Mouse (Mus musculus) liver, embryonic 14.5 days (tissue): ENCODE measurements around the gene Mctp1. TPM values are rescaled to one million over a fixed set of nuclear protein-coding genes. Genes with fewer than 3 reads are reported as not detected.

Experiments
- ATAC-seq: fragments of 200-750 bp; cut with Nextera tagmentation; 2 replicates; pipeline ENCODE4 v1.8.0; 2017; ENCODE audit warnings: moderate number of reproducible peaks, mild to moderate bottlenecking, moderate library complexity; ENCODE audit not compliant: insufficient read depth
- DNase-seq, 3 experiments: peaks; one replicate each; pipeline ENCODE4 v3.0.0-alpha.2; 2012 to 2013; ENCODE audit warnings: low read depth in 3 of 3, low spot score in 3 of 3
- H3K27ac ChIP-seq: fragments of 300-500 bp; sonication (generic); 2 replicates; pipeline ENCODE4 v1.5.1; 2014; ENCODE audit warnings: moderate library complexity, mild to moderate bottlenecking, control low read depth, inconsistent platforms
- H3K27me3 ChIP-seq: fragments of 300-500 bp; sonication (generic); 2 replicates; pipeline ENCODE4 v1.6.1; 2014; ENCODE audit warnings: mild to moderate bottlenecking, low read length, moderate library complexity; ENCODE audit not compliant: control insufficient read depth, insufficient read depth
- H3K36me3 ChIP-seq: fragments of 300-500 bp; sonication (generic); replicated peaks from 2 replicates; pipeline ENCODE4 v1.6.1; 2014; ENCODE audit warnings: low read depth; ENCODE audit not compliant: control insufficient read depth, insufficient read depth
- H3K4me1 ChIP-seq, 2 experiments: fragments of 200-500 bp in 1 of 2; fragments of 300-500 bp in 1 of 2; sonication (generic) in 1 of 2; replicated peaks; 2 replicates each; pipeline ENCODE4 v1.6.1; 2012 to 2014; ENCODE audit warnings: antibody characterized with exemption in 1 of 2, inconsistent platforms in 1 of 2, low read length in 1 of 2; ENCODE audit not compliant: control insufficient read depth in 2 of 2, insufficient read depth in 2 of 2
- H3K4me2 ChIP-seq: fragments of 300-500 bp; sonication (generic); 2 replicates; pipeline ENCODE4 v1.6.1; 2014; ENCODE audit warnings: low read depth, mild to moderate bottlenecking, control low read depth, moderate library complexity
- H3K4me3 ChIP-seq, 2 experiments: fragments of 200-500 bp in 1 of 2; fragments of 300-500 bp in 1 of 2; sonication (generic) in 1 of 2; 2 replicates each; pipeline ENCODE4 v1.5.1; 2012 to 2014; ENCODE audit warnings: low read depth in 2 of 2, low read length in 2 of 2, mild to moderate bottlenecking in 2 of 2, control low read depth in 1 of 2, inconsistent platforms in 1 of 2, moderate library complexity in 1 of 2; ENCODE audit not compliant: insufficient read depth in 1 of 2
- H3K9ac ChIP-seq: fragments of 300-500 bp; sonication (generic); replicated peaks from 2 replicates; pipeline ENCODE4 v1.6.1; 2014; ENCODE audit warnings: mild to moderate bottlenecking, control low read depth, moderate library complexity
- H3K9me3 ChIP-seq: fragments of 300-500 bp; sonication (generic); 2 replicates; pipeline ENCODE4 v1.6.1; 2016; ENCODE audit warnings: low read length, mixed read lengths; ENCODE audit not compliant: control insufficient read depth
- CTCF ChIP-seq: IDR thresholded peaks from 2 replicates; pipeline ENCODE4 v1.5.1; 2016; ENCODE audit warnings: antibody characterized with exemption, low read depth, control low read depth
- EP300 ChIP-seq: IDR thresholded peaks from 2 replicates; pipeline ENCODE4 v1.6.1; 2016; ENCODE audit warnings: antibody characterized with exemption, low read depth
- WGBS: fragments of 180-500 bp; shearing (Covaris S2); extraction: QIAGEN DNeasy Blood & Tissue Kit; methylation state at CpG from one replicate; pipeline ENCODE4 v1.1.7; 2014; ENCODE audit not compliant: insufficient replicate concordance; 5-methylcytosine and 5-hydroxymethylcytosine counted together
- polyA plus RNA-seq, 2 experiments: library from polyadenylated mRNA; depleted of rRNA in 1 of 2; stranded (reverse) in 1 of 2; unstranded in 1 of 2; fragments of >200 nt; fragmentation: Nextera tagmentation in 1 of 2; extraction: Ambion mirVana in 1 of 2; gene quantifications; 2 replicates each; pipeline versions ENCODE4 v1.2.1 to v1.2.3; 2012 to 2014

Mctp1 gene
- polyA plus RNA-seq, 2 experiments, result 0.50 to 0.99 TPM

GRCm38 (mm10) chr13:76850412-76851054 is 466.2 kb downstream of the Mctp1 start:
- DNase-seq (no peak), ATAC-seq (no peak)
- WGBS, result 49% methylated on average over 7 of the region's 7 CpGs
- no peak overlapping the region for H3K27ac ChIP-seq
- H3K27me3 ChIP-seq, result no peaks in the 10 kb centered on the region
- TF ChIP-seq CTCF, result no peak
- TF ChIP-seq EP300, result no peak
- H3K9ac ChIP-seq, result no peak overlapping the region
- no peak overlapping the region for H3K4me2 ChIP-seq
- no peaks in the 10 kb centered on the region for H3K4me1 ChIP-seq
- H3K36me3 ChIP-seq, result no peaks in the 10 kb centered on the region
- no peak overlapping the region for H3K4me3 ChIP-seq
- no peaks in the 10 kb centered on the region for H3K9me3 ChIP-seq

GRCm38 (mm10) chr13:76854306-76854705 is 470.0 kb downstream of the Mctp1 start:
- H3K27me3 ChIP-seq, result no peaks in the 10 kb centered on the region
- no peaks in the 10 kb centered on the region for H3K36me3 ChIP-seq
- ATAC-seq, result no peak
- no peak overlapping the region for H3K9ac ChIP-seq
- no peak overlapping the region for H3K4me3 ChIP-seq
- H3K9me3 ChIP-seq, result no peaks in the 10 kb centered on the region
- DNase-seq, result no peak
- H3K4me2 ChIP-seq, result no peak overlapping the region
- 30% methylated on average over 1 of the region's 1 CpGs for WGBS
- 0 out of 4 replicates have a peak, but pooled peaks cover 0 to 2% of the 10 kb centered on the region in 2 experiments for H3K4me1 ChIP-seq
- no peak overlapping the region for H3K27ac ChIP-seq
- no peak for TF ChIP-seq EP300
- no peak for TF ChIP-seq CTCF

- no peak overlapping the region for H3K4me3 ChIP-seq
- H3K9me3 ChIP-seq, result no peaks in the 10 kb centered on the region
- no peaks in the 10 kb centered on the region for H3K27me3 ChIP-seq
- H3K9ac ChIP-seq, result no peak overlapping the region
- WGBS, result 56% methylated on average over 3 of the region's 3 CpGs
- TF ChIP-seq EP300, result no peak
- TF ChIP-seq CTCF, result no peak
- H3K27ac ChIP-seq, result no peak overlapping the region
- DNase-seq (no peak), ATAC-seq (no peak)
- no peak overlapping the region for H3K4me2 ChIP-seq
- H3K4me1 ChIP-seq, result 0 out of 4 replicates have a peak, but pooled peaks cover 0 to 2% of the 10 kb centered on the region in 2 experiments
- no peaks in the 10 kb centered on the region for H3K36me3 ChIP-seq
Observed at GRCm38 (mm10) chr13:76855021-76855420, 470.7 kb downstream of the Mctp1 start.

- Histone ChIP-seq H3K4me2 (no peak overlapping the region), H3K9me3 (no peaks in the 10 kb centered on the region), H3K4me1 (0 out of 4 replicates have a peak, but pooled peaks cover 0 to 2% of the 10 kb centered on the region in 2 experiments), H3K27ac (no peak overlapping the region), H3K9ac (no peak overlapping the region), H3K36me3 (no peaks in the 10 kb centered on the region), H3K27me3 (no peaks in the 10 kb centered on the region), H3K4me3 (no peak overlapping the region)
- DNase-seq, result no peak
- ATAC-seq, result no peak
- 55% methylated on average over 5 of the region's 5 CpGs for WGBS
- TF ChIP-seq EP300 (no peak), CTCF (no peak)
Observed at GRCm38 (mm10) chr13:76857024-76857423, 472.7 kb downstream of the Mctp1 start.

GRCm38 (mm10) chr13:76858078-76858482 is 473.7 kb downstream of the Mctp1 start:
- 0 out of 2 replicates have a peak, but pooled peaks have one; percentile 35 for ATAC-seq
- WGBS, result 11% methylated on average over 2 of the region's 2 CpGs
- H3K4me3 ChIP-seq, result no peak overlapping the region

More at GRCm38 (mm10) chr13:76858078-76858482, 473.7 kb downstream of the Mctp1 start:
- DNase-seq, result no peak
- no peaks in the 10 kb centered on the region for H3K36me3 ChIP-seq
- no peaks in the 10 kb centered on the region for H3K9me3 ChIP-seq
- no peak overlapping the region for H3K9ac ChIP-seq
- TF ChIP-seq CTCF, result no peak
- TF ChIP-seq EP300, result no peak
- H3K27me3 ChIP-seq, result no peaks in the 10 kb centered on the region
- 0 out of 4 replicates have a peak, but pooled peaks cover 0 to 2% of the 10 kb centered on the region in 2 experiments for H3K4me1 ChIP-seq
- no peak overlapping the region for H3K4me2 ChIP-seq
- H3K27ac ChIP-seq, result no peak overlapping the region
